Mouse (Mus musculus) liver, adult 2 months (tissue): ENCODE results near the gene Ube2h. TPM values are rescaled to one million over a fixed set of nuclear protein-coding genes. Genes with fewer than 3 reads are reported as not detected.

ENCODE experiments used
- DNase-seq: peaks from one replicate; pipeline ENCODE4 v3.0.0-alpha.2; 2011; ENCODE audit warnings: low read depth, low spot score; ENCODE audit errors: extremely low read depth
- H3K27ac ChIP-seq: fragments of 200-500 bp; replicated peaks from 2 replicates; pipeline ENCODE4 v1.5.1; 2012; ENCODE audit warnings: low read depth, mild to moderate bottlenecking, control low read depth, inconsistent platforms, low read length; ENCODE audit not compliant: insufficient read depth
- H3K27me3 ChIP-seq: fragments of 200-500 bp; 2 replicates; pipeline ENCODE4 v1.6.1; 2012; ENCODE audit warnings: mild to moderate bottlenecking, moderate library complexity, low read length, inconsistent platforms; ENCODE audit not compliant: control insufficient read depth, insufficient read depth
- H3K36me3 ChIP-seq: fragments of 200-500 bp; 2 replicates; pipeline ENCODE4 v1.6.1; 2012; ENCODE audit warnings: low read length, inconsistent platforms; ENCODE audit not compliant: control insufficient read depth, insufficient read depth
- H3K4me1 ChIP-seq: fragments of 200-500 bp; 2 replicates; pipeline ENCODE4 v1.6.1; 2011; ENCODE audit warnings: low read length; ENCODE audit not compliant: control insufficient read depth, insufficient read depth
- H3K4me3 ChIP-seq: fragments of 200-500 bp; 2 replicates; pipeline ENCODE4 v1.5.1; 2011; ENCODE audit warnings: low read depth, mild to moderate bottlenecking, control low read depth, low read length, moderate library complexity; ENCODE audit not compliant: insufficient read depth
- H3K79me2 ChIP-seq: fragments of 200-500 bp; 2 replicates; pipeline ENCODE4 v1.6.1; 2012; ENCODE audit warnings: inconsistent platforms, mild to moderate bottlenecking, low read length, moderate library complexity; ENCODE audit not compliant: control insufficient read depth, insufficient read depth
- H3K9ac ChIP-seq: fragments of 200-500 bp; 2 replicates; pipeline ENCODE4 v1.6.1; 2012; ENCODE audit warnings: low read depth, mild to moderate bottlenecking, control low read depth, inconsistent platforms, low read length
- CTCF ChIP-seq: fragments of 200-500 bp; IDR thresholded peaks from 2 replicates; pipeline ENCODE4 v1.5.1; 2011; ENCODE audit warnings: low read depth, low read length, control low read depth
- POLR2A ChIP-seq: fragments of 200-500 bp; IDR thresholded peaks from 2 replicates; pipeline ENCODE4 v1.6.1; 2011; ENCODE audit warnings: low read length, control low read depth; ENCODE audit not compliant: insufficient read depth; ENCODE audit errors: extremely low read depth
- WGBS: fragments of 180-500 bp; shearing (Covaris S2); methylation state at CpG from one replicate; pipeline ENCODE4 v1.1.7; 2018; 5-methylcytosine and 5-hydroxymethylcytosine counted together
- polyA plus RNA-seq: library from polyadenylated mRNA; depleted of rRNA; stranded (reverse); fragments of >200 nt; gene quantifications from 2 replicates; pipeline ENCODE4 v1.2.3, GENCODE M21; 2012
- total RNA-seq: library from RNA; depleted of rRNA; stranded (reverse); fragments of >200 nt; gene quantifications from 2 replicates; pipeline ENCODE4 v1.2.3, GENCODE M21; 2014

Gene Ube2h
- total and polyA plus RNA-seq, 2 experiments, result 30.9 to 43.3 TPM

GRCm38 (mm10) chr6:30171226-30171625 is 133.1 kb downstream of the Ube2h start:
- no peak for DNase-seq
- no peak overlapping the region for H3K4me3 ChIP-seq
- H3K36me3 ChIP-seq, result no peaks in the 10 kb centered on the region
- H3K9ac ChIP-seq, result no peak overlapping the region
- WGBS, result 65% methylated on average over 8 of the region's 8 CpGs
- H3K27ac ChIP-seq, result no peak overlapping the region
- TF ChIP-seq POLR2A (no peak), CTCF (no peak)
- H3K4me1 ChIP-seq, result no peaks in the 10 kb centered on the region
- no peaks in the 10 kb centered on the region for H3K79me2 ChIP-seq
- H3K27me3 ChIP-seq, result peaks cover 29% of the 10 kb centered on the region

- Histone ChIP-seq H3K27ac (no peak overlapping the region), H3K4me1 (no peaks in the 10 kb centered on the region), H3K79me2 (no peaks in the 10 kb centered on the region), H3K9ac (no peak overlapping the region), H3K27me3 (peaks cover 16% of the 10 kb centered on the region), H3K36me3 (no peaks in the 10 kb centered on the region), H3K4me3 (no peak overlapping the region)
- TF ChIP-seq CTCF, result no peak
- TF ChIP-seq POLR2A, result no peak
- DNase-seq, result no peak
- WGBS, result 90% methylated on average over 12 of the region's 12 CpGs
Measured at GRCm38 (mm10) chr6:30169148-30169547, 135.2 kb downstream of the Ube2h start.

GRCm38 (mm10) chr6:30168275-30168674 is 136.1 kb downstream of the Ube2h start:
- no peaks in the 10 kb centered on the region for H3K36me3 ChIP-seq
- peaks cover 8% of the 10 kb centered on the region for H3K27me3 ChIP-seq
- H3K4me1 ChIP-seq, result no peaks in the 10 kb centered on the region
- H3K9ac ChIP-seq, result no peak overlapping the region
- no peak overlapping the region for H3K27ac ChIP-seq
- no peak overlapping the region for H3K4me3 ChIP-seq
- H3K79me2 ChIP-seq, result no peaks in the 10 kb centered on the region
- 97% methylated on average over 3 of the region's 3 CpGs for WGBS
- no peak for DNase-seq
- TF ChIP-seq CTCF (no peak), POLR2A (no peak)

- Histone ChIP-seq H3K27ac (no peak overlapping the region), H3K36me3 (no peaks in the 10 kb centered on the region), H3K9ac (no peak overlapping the region), H3K27me3 (no peaks in the 10 kb centered on the region; the same call in 1 of the 2 replicates), H3K79me2 (no peaks in the 10 kb centered on the region), H3K4me1 (no peaks in the 10 kb centered on the region), H3K4me3 (no peak overlapping the region)
- 75% methylated on average over 11 of the region's 11 CpGs for WGBS
- TF ChIP-seq POLR2A (no peak), CTCF (no peak)
- no peak for DNase-seq
Measured at GRCm38 (mm10) chr6:30167192-30167591, 137.1 kb downstream of the Ube2h start.

GRCm38 (mm10) chr6:30166349-30166748 is 138.0 kb downstream of the Ube2h start:
- no peak overlapping the region for H3K9ac ChIP-seq
- H3K27ac ChIP-seq, result no peak overlapping the region
- H3K36me3 ChIP-seq, result no peaks in the 10 kb centered on the region
- H3K79me2 ChIP-seq, result no peaks in the 10 kb centered on the region
- no peak for DNase-seq
- H3K4me3 ChIP-seq, result no peak overlapping the region
- TF ChIP-seq POLR2A (no peak), CTCF (no peak)
- no peaks in the 10 kb centered on the region for H3K4me1 ChIP-seq
- WGBS, result 71% methylated on average over 3 of the region's 3 CpGs
- H3K27me3 ChIP-seq, result no peaks in the 10 kb centered on the region

- Histone ChIP-seq H3K9ac (no peak overlapping the region), H3K27ac (no peak overlapping the region), H3K4me3 (no peak overlapping the region), H3K4me1 (no peaks in the 10 kb centered on the region), H3K27me3 (no peaks in the 10 kb centered on the region), H3K36me3 (no peaks in the 10 kb centered on the region), H3K79me2 (no peaks in the 10 kb centered on the region)
- 59% methylated on average over 7 of the region's 7 CpGs for WGBS
- TF ChIP-seq POLR2A, result no peak
- TF ChIP-seq CTCF, result no peak
- DNase-seq, result no peak
Measured at GRCm38 (mm10) chr6:30162091-30162490, 142.2 kb downstream of the Ube2h start.
